Mouse (Mus musculus): ENCODE measurements around the gene Trp53inp2.
A peak's percentile ranks its signal among the peaks of the same experiment; 100 is the strongest.

The Trp53inp2 gene

GRCm38 (mm10) chr2:155380261-155381059 is at the start of gene Trp53inp2:
Trp53inp2 (plus strand) TSS chr2:155381059.
- DNase-seq (ENCODE audit: low spot score): no peak

- no peak for DNase-seq (ENCODE audit: low spot score)
Observed at GRCm38 (mm10) chr2:155331351-155331750, 49.5 kb upstream of the Trp53inp2 start.

- DNase-seq (ENCODE audit: low spot score): no peak
Observed at GRCm38 (mm10) chr2:155333421-155333820, 47.4 kb upstream of the Trp53inp2 start.

- DNase-seq (ENCODE audit: low spot score): no peak
Observed at GRCm38 (mm10) chr2:155335231-155335630, 45.6 kb upstream of the Trp53inp2 start.

GRCm38 (mm10) chr2:155336254-155336653 is 44.6 kb upstream of the Trp53inp2 start:
- no peak for DNase-seq (ENCODE audit: low spot score)

- DNase-seq (ENCODE audit: low spot score): no peak
Observed at GRCm38 (mm10) chr2:155340166-155340565, 40.7 kb upstream of the Trp53inp2 start.

DNA sequence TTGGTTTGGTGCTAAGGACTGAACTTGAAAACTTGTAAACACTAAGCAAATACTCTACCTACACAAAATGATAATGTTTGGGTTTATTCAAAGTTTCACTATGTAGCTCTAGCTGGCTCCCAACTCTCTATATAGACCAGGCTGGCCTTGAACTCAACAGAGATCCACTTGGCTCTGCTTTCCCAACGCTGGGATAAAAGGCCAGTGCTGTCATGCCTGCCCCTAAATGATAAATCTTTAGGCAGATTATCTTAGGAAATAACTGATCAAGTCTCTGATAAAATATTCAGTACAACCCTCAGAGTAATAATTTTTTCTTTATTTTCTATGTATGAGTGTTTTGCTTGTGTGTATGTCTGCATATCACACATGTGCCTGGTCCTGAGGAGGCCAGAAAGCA is 34.2 kb upstream of the Trp53inp2 start:
- DNase-seq (ENCODE audit: low spot score): no peak

DNA sequence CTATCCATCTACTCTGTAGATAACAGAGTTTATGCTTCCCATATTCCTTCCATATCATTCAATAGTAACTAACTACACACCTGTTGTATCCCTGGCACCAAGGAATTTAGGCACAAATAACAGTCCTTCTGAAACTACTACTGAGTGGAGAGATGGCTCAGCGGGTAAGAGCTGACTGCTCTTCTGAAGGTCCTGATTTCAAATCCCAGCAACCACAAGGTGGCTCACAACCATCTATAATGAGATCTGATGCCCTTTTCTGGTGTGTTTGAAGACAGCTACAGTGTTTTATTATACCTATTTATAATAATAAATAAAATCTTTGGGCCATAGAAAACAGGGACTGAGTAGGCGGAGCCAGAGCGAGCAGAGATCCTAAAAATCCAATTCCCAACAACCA is 26.5 kb upstream of the Trp53inp2 start:
- DNase-seq (ENCODE audit: low spot score): no peak

DNA sequence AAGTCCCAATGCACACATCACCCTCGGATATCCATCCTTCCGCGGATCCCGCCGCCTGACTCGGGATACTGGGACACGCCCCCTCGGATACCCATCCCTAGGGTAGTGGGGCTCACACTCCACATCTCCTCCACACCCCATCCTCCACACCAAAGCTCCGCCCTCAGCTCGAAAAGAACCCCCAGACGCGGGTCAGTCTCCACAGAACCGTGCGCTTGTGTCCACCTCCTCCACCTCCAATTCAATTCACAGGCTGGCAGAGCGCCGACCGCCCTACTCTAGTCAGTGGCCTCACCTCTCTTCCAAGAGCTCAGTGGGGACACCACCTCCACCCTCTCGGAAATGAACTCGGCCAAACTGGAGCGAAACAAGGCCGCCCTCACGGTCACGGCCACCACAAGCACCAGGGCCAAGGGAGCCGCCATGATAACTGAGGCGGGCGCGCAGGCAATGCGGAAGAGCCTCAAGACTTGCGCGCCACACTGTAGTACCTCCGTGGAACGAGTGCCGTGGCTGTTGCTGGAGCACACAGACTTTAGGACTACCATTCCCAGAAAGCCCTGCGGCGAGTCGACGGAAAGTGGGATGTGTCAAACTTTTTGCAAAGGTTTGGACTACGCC is 23.8 kb upstream of the Trp53inp2 start, which contains the start of gene Pigu:
Gene Pigu, minus strand, starts transcription at position 460 of the 621 bp plus-strand sequence.
- DNase-seq (ENCODE audit: low spot score): peak; percentile 99

DNA sequence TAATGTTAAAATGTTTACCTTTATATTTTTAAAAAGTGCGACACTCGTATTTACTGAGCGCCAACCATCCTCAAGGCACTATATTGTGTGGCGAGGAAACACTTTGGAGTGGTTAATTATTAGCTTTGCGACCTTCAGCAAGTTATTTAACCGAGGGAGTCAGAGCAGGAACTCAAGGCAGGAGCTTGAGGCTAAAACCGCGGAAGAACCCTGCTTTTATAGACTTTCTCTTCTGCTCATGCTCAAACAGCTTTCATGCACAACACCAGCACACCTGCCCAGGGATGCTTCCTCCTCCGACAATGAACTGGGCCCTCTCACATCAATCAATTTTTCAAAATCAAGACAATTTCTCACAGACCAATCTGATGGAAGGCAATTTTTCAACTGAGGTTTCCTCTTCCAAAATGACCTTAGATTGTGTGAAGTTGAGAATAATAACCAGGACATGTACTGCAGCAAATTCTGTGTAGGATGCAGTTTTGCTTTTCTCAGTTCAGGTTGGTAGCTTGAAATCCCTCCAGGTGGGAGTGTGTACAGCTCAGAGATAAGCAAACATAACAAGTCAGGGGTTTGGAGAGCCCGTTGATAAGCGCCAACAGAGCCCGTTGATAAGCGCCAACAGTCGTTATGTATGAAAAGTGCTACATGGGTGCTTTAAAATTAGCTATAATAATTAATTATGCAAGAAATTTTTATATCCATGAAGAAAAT is 23.0 kb upstream of the Trp53inp2 start:
- DNase-seq (ENCODE audit: low spot score): peak; percentile 40

- no peak for DNase-seq (ENCODE audit: low spot score)
Observed at GRCm38 (mm10) chr2:155367635-155368284, 13.1 kb upstream of the Trp53inp2 start.

- no peak for DNase-seq (ENCODE audit: low spot score)
Observed at GRCm38 (mm10) chr2:155369333-155369883, 11.5 kb upstream of the Trp53inp2 start.

DNA sequence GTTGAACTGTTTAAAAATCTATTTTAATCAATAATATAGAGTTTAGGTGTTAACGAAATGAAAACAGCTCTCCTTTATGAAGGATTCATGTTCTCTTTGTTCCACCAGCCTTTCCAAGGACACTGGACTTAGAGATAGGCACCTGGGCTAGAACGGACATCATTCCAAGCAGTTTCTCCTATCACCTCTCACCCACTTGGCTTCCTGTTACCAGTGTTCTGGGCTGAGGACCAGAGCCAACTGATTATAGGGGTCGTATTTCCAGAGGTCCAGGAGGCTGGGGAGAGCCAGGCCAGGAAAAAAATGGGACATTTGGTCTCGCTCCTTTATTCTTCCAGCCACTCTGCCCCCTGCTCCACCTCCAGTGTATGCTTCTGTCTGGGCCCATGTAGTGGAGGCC is 8.4 kb upstream of the Trp53inp2 start:
- no peak for DNase-seq (ENCODE audit: low spot score)

DNA sequence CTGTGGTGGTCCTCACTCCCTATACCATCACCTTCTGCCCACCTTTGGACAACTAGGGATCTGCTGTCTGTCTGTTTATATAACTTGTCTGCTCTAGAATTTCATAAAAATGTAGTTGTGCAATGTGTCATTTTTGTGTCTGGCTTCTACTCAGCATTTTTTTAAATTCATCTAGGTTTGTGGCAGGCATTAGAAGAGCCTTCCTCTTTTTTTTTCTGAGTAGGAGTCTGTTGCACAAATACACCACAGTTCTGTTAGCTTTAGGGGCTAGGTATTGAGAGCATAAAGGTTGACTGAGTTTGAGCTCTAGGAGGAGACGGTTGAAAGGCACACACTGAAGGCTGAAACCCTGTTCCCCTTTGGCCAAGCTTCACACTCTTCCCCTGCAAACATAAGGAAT is 7.6 kb upstream of the Trp53inp2 start:
- DNase-seq (ENCODE audit: low spot score): no peak

- DNase-seq (ENCODE audit: low spot score): no peak
Observed at GRCm38 (mm10) chr2:155373886-155374285, 7.0 kb upstream of the Trp53inp2 start.

DNA sequence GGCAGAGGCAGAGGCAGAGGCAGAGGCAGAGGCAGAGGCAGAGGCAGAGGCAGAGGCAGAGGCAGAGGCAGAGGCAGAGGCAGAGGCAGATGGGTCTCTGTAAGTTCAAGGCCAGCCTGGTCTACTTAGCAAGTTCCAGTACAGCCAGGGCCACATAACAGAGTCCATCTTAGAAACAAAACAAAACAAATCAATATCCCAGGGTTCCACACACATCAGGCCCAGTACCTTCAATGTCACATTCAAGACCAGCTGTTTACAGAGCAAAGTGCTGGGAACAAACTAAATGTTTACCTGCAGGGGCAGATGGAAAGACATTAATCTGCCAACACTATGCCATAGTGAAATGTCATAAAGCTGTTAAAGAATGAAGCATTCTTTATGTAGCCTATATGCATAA is 6.3 kb upstream of the Trp53inp2 start:
- no peak for DNase-seq (ENCODE audit: low spot score)

GRCm38 (mm10) chr2:155376191-155376590 is 4.7 kb upstream of the Trp53inp2 start:
- no peak for DNase-seq (ENCODE audit: low spot score)

- DNase-seq (ENCODE audit: low spot score): peak; percentile 48
Observed at GRCm38 (mm10) chr2:155381060-155381437, 190 bp downstream of the Trp53inp2 start.

DNA sequence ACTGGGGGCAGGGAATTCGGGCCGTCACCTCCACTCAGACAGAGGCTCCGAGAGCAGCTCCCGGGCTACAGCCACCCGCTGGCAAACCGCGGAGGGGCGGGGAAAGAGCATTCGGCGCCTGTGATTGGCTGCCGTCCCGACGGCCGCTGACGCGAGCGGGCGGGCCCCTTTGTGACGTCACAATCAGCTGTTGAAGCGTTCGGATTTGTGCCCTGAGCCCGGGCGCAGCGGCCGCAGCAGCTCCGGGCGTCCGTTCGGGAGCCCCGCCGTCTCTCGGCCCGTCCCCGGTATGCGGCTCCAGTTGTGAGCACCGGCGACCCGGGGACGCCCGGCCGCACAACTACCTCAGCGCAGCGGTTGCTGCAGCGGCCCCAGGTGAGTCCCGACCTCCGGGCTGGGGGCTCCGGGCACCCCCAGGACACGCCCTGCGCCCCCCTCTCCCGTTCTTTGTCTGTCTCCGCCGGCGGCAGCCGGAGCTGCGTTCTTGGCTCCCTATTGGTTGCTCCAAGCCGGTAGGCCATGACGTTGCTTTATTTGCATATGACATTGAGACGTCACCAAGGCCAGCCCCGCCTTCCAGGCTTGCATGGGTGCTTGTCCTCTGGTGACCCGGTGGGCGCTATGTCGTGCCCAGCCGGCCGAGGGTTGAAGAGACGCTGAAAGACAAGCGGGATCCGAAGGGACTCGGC is 928 bp downstream of the Trp53inp2 start:
- peak; percentile 98 for DNase-seq (ENCODE audit: low spot score)

- no peak for DNase-seq (ENCODE audit: low spot score)
Observed at GRCm38 (mm10) chr2:155382332-155382700, 1.5 kb downstream of the Trp53inp2 start.

DNA sequence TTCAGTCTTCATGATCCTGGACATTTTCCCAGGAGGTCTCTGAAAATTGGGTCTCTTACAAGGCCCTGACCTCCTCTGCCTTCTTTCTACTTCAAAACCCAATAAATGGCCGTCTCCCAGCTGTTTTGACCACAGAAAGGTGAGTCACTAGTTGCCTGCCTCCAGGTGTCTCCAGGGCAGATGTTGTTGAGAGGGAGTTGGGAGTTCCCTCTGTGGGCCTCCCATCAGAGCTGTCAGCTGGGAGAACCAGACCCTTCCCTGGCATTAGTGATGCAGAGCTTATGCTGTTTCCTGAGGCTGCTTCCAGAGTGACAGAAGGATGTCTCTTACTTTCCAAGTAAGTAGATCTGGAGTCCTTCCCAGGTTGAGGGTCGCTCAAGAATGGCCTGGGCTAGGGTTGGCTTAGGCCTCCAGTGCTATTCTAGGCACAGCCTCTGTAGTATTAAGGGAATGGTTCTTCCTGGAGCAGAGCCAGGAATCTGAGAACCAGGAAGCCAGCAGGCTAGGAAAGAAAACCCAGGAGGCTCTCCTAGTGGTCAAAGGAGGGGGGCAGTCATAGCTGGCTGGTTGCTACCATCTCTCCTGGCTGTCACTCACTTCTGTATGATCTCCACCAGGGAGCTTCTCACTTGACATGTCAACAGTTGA is 2.1 kb downstream of the Trp53inp2 start:
- DNase-seq (ENCODE audit: low spot score): no peak

Measured in embryo, embryonic 10.5 days (tissue).